Mouse (Mus musculus) E14TG2a.4 (cell line): ENCODE results near the gene Thbd.

Experiments used
- CTCF ChIP-seq: conservative IDR thresholded peaks from 2 replicates; pipeline ENCODE4 v1.5.1; 2014; ENCODE audit warnings: low read length
- NANOG ChIP-seq: IDR thresholded peaks from 2 replicates; pipeline ENCODE4 v1.6.1; 2014; ENCODE audit warnings: borderline replicate concordance, low read length, mixed read lengths
- POU5F1 ChIP-seq: IDR thresholded peaks from 2 replicates; pipeline ENCODE4 v1.6.1; 2014; ENCODE audit warnings: low read length, borderline replicate concordance

DNA sequence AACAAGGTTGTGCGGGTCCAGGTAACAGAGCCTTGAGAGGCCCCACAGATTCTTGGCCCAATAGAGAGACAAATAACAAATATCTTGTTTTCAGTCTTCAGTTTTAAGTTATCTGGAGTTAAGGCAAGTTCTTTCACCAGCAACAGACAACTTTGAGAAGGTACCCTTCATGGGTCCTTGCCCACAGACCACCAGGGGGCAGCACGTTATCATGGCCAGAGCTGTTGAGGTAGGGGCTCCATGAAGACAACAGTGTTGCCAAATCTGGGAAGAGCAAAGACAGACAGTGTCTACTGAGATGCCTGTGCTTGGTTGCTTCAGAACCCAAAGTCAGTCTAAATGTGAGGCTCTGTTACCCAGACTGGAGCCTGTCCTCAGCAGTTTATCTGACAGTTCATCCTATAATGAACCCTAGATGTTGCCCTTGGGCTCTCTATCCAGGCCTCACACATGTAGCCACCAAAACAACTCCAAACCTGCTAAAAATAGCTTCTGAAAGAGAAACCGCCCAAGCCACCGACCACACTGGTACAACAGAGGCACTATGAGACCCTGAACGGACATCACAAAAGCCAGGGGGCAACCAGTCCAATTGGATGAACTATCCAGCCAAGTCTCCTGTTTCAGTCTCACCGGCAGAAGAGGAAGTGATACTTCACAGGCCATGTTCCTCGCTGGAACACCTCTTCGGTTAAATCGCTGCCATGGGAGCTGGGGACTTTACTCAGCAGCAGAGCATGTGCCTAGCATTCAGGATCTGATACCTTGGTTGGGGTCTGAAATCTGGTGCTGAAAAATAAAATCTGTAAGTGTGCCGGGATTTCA lies 32.5 kb downstream of the Thbd start:
- TF ChIP-seq CTCF: peak; percentile 60
- no peak for TF ChIP-seq POU5F1
- TF ChIP-seq NANOG: no peak
